Mouse (Mus musculus) left cerebral cortex, adult 8-10 months (tissue): ENCODE measurements around the gene Apoc2. TPM values are rescaled to one million over a fixed set of nuclear protein-coding genes. Genes with fewer than 3 reads are reported as not detected.

Source experiments
- DNase-seq, 2 experiments: peaks; one replicate each; pipeline ENCODE4 v3.0.0; 2022; ENCODE audit warnings: low spot score in 2 of 2
- total RNA-seq, 4 experiments: library from RNA; stranded (reverse); gene quantifications; 2 replicates each; pipeline ENCODE4 v1.2.4; 2022

Gene Apoc2
- total RNA-seq, 4 experiments from 2014 or later = not detected

- DNase-seq = peak; percentile 78 to 81
These were observed 48.4 kb downstream of the Apoc2 start, which contains the start of gene Relb for GRCm38 (mm10) chr7:19629361-19629734. Relb (minus strand) TSS chr7:19629438.

- DNase-seq = peak; percentile 81 to 90
These were observed 49.0 kb downstream of the Apoc2 start for GRCm38 (mm10) chr7:19628536-19629360.

- no peak for DNase-seq
These were observed 49.6 kb downstream of the Apoc2 start for GRCm38 (mm10) chr7:19628192-19628535.

- DNase-seq = no peak
These were observed 50.0 kb downstream of the Apoc2 start for GRCm38 (mm10) chr7:19627721-19628120.

GRCm38 (mm10) chr7:19623433-19623832, 54.3 kb downstream of the Apoc2 start:
- no peak for DNase-seq

- DNase-seq = no peak
These were observed 55.5 kb downstream of the Apoc2 start for GRCm38 (mm10) chr7:19622241-19622640.

Other genes with a start within 250 kb of the Apoc2 start
- gene Mark4, start 219.1 kb downstream of the Apoc2 start, total RNA-seq = 10 to 100 TPM; 70.4 to 80.3 (median 76.2) TPM
- gene Exoc3l2, start 214.6 kb downstream of the Apoc2 start, total RNA-seq = 1 to 10 TPM in 1 of 4 experiments, under 1 TPM in 3; 0.59 to 1.1 (median 0.79) TPM
- gene Bloc1s3, start 169.6 kb downstream of the Apoc2 start, total RNA-seq = 1 to 10 TPM; 6.5 to 7.7 (median 7.1) TPM
- 10 to 100 TPM; 19.0 to 25.5 (median 23.5) TPM for gene Trappc6a, start 169.5 kb downstream of the Apoc2 start, total RNA-seq
- 1 to 10 TPM in 2 of 4 experiments, under 1 TPM in 2; 0.83 to 1.7 (median 1.1) TPM for gene Nkpd1, start 160.1 kb downstream of the Apoc2 start, total RNA-seq
- 100 to 1,000 TPM; 118 to 134 (median 124) TPM for gene Ppp1r37, start 114.9 kb downstream of the Apoc2 start, total RNA-seq
- gene Zfp296, start 100.7 kb downstream of the Apoc2 start, total RNA-seq = 1 to 10 TPM; 1.6 to 1.9 (median 1.8) TPM
- gene Gemin7, start 100.3 kb downstream of the Apoc2 start, total RNA-seq = 10 to 100 TPM; 44.2 to 59.5 (median 51.3) TPM
- gene Clasrp, start 73.5 kb downstream of the Apoc2 start, total RNA-seq = 10 to 100 TPM; 74.8 to 89.4 (median 84.1) TPM
- gene Relb, start 48.5 kb downstream of the Apoc2 start, total RNA-seq = 1 to 10 TPM; 5.6 to 7.2 (median 6.4) TPM
- 100 to 1,000 TPM; 145 to 171 (median 154) TPM for gene Clptm1, start 12.9 kb downstream of the Apoc2 start, total RNA-seq
- gene Gm44805, start 3.5 kb upstream of the Apoc2 start, total RNA-seq = not detected
- gene Apoc4, start 3.5 kb upstream of the Apoc2 start, total RNA-seq = under 1 TPM in 1 of 4 experiments, not detected in 3; 0.81 TPM
- 1 to 10 TPM; 3.4 to 6.2 (median 4.7) TPM for gene Apoc1, start 14.7 kb upstream of the Apoc2 start, total RNA-seq
- 1,000 to 10,000 TPM; 1,704 to 2,821 (median 2,131) TPM for gene Apoe, start 21.2 kb upstream of the Apoc2 start, total RNA-seq
- 100 to 1,000 TPM; 109 to 112 (median 111) TPM for gene Tomm40, start 37.5 kb upstream of the Apoc2 start, total RNA-seq
- 1 to 10 TPM; 6.5 to 8.0 (median 7.4) TPM for gene Nectin2, start 72.5 kb upstream of the Apoc2 start, total RNA-seq
- gene Bcam, start 93.1 kb upstream of the Apoc2 start, total RNA-seq = 10 to 100 TPM; 15.8 to 18.7 (median 17.1) TPM
- gene Cblc, start 118.9 kb upstream of the Apoc2 start, total RNA-seq = not detected
- gene Bcl3, start 144.8 kb upstream of the Apoc2 start, total RNA-seq = 1 to 10 TPM in 2 of 4 experiments, under 1 TPM in 1, not detected in 1; 0.57 to 6.4 (median 2.9) TPM
- 1 to 10 TPM; 1.4 to 2.5 (median 2.0) TPM for gene Gm19345, start 174.1 kb upstream of the Apoc2 start, total RNA-seq
- gene Ceacam16, start 183.4 kb upstream of the Apoc2 start, total RNA-seq = not detected
- gene Ceacam19, start 210.0 kb upstream of the Apoc2 start, total RNA-seq = not detected
- gene Pvr, start 243.2 kb upstream of the Apoc2 start, total RNA-seq = 10 to 100 TPM in 2 of 4 experiments, 1 to 10 TPM in 2; 7.0 to 12.4 (median 10.5) TPM